Mouse (Mus musculus) C2C12 (cell line): ENCODE measurements around the gene Ets1.

Experiments used
- CEBPB ChIP-seq: IDR thresholded peaks from one replicate; pipeline ENCODE4 v1.6.1; 2011; ENCODE audit warnings: low read depth, mild to moderate bottlenecking, control low read depth, moderate library complexity
- CTCF ChIP-seq: IDR thresholded peaks from one replicate; pipeline ENCODE4 v1.5.1; 2011; ENCODE audit not compliant: control insufficient read depth, insufficient read depth, insufficient read length
- FOSL1 ChIP-seq: IDR thresholded peaks from one replicate; pipeline ENCODE4 v1.8.0; 2011; ENCODE audit warnings: mild to moderate bottlenecking, low read length; ENCODE audit not compliant: poor library complexity, insufficient read depth, severe bottlenecking
- MAX ChIP-seq: IDR thresholded peaks from one replicate; pipeline ENCODE4 v1.6.1; 2011; ENCODE audit warnings: mild to moderate bottlenecking, control low read depth
- MYOD1 ChIP-seq: IDR thresholded peaks from one replicate; pipeline ENCODE4 v1.6.1; 2011; ENCODE audit warnings: low read depth; ENCODE audit not compliant: control insufficient read depth, insufficient read length
- MYOG ChIP-seq: IDR thresholded peaks from one replicate; pipeline ENCODE4 v1.6.1; 2011; ENCODE audit not compliant: control insufficient read depth, insufficient read length; ENCODE audit errors: extremely low read depth
- USF1 ChIP-seq: IDR thresholded peaks from one replicate; pipeline ENCODE4 v1.6.1; 2011; ENCODE audit warnings: low read depth, mild to moderate bottlenecking, control low read depth, moderate library complexity

GRCm38 (mm10) chr9:32703976-32704745 lies 68.1 kb downstream of the Ets1 start:
- TF ChIP-seq CTCF (no peak), USF1 (no peak), MYOG (no peak), MAX (no peak), MYOD1 (no peak), CEBPB (no peak), FOSL1 (no peak)
